Mouse (Mus musculus) frontal cortex, adult (tissue): Measurements from ENCODE around the gene Erc2.

Experiments used
- ATAC-seq: cut with Nextera tagmentation; 2 replicates; pipeline ENCODE4 v1.9.2; 2017; ENCODE audit warnings: mild to moderate bottlenecking, moderate library complexity, mixed read lengths; ENCODE audit not compliant: low TSS enrichment

The Erc2 gene

DNA sequence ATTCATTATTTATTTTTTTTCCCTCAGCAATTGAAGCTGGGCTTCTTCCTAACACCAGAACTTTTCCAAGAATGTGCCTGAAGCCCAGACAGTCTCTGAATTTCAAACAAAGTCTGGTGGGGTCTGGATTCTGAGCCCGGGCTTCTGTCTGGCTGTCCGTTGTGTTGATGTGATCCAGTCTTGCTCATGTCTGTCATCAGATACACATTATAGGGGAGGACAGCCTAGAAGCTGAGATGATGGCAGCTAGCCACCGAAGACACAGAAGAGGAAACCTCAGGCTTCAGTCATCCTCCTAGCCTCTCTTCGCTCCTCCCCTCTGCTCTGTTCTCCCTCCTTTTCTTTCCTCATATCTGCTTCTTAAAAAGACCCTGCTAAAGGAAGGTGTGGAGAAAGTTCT lies 551.5 kb downstream of the Erc2 start:
- no peak for ATAC-seq

- no peak for ATAC-seq
Measured at GRCm38 (mm10) chr14:28181070-28181825, 559.0 kb downstream of the Erc2 start.

DNA sequence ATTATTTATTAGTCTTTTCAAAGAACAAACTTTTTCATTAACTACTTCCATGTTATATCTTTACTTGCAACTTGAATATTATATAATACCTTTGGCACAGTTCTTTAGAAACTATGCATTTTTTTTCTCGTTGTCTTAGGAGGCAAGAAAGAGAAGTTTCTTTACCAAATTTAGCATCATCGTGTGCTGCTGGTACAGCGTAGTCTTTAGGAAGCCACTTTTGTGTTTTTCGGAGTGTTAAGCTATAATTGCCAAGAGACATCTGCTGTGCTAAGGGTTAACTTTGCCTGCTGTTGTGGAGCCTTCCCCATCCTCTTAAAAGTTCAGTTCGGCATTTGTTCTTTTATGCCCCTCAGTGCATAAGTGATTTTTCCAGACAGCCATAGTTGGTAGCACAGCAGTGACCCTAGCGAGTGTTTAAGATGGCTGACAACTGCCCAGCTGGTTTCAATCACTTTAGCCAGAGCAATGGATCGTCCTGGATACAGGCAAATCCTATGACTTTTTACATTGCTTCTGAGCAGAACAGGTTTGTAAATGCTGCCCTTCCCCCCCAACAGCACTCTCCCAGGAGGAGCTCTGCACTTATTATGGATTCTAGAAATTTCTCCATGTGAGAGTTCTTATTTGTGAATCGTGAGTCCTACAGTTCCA lies 570.6 kb downstream of the Erc2 start:
- ATAC-seq, result peak; percentile 79

- ATAC-seq, result no peak
Measured at GRCm38 (mm10) chr14:28203874-28204273, 581.6 kb downstream of the Erc2 start.

GRCm38 (mm10) chr14:28206303-28206702 lies 584.1 kb downstream of the Erc2 start:
- no peak for ATAC-seq

DNA sequence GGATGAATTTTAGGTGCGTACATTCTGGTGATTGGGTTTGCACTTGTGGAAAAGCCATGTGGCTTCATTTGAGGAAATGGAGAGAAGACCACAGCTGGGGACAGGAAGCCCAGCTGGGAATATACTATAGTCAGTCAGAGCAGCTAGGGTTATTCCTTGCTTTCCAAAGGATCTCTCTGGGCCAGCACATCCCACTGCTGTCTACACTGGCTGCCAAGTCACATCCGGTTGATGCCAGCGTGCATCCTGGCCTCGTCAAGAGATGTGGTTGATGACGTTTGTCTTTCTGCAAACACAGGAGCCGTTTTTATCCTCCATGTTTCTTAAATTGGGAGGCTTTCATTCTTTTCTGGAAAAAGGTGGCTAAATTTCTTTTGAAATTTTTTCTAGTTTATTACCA lies 603.3 kb downstream of the Erc2 start:
- ATAC-seq, result peak; percentile 67; the same call in 1 of the 2 replicates

GRCm38 (mm10) chr14:28230563-28230962 lies 608.3 kb downstream of the Erc2 start:
- peak; percentile 76 for ATAC-seq

DNA sequence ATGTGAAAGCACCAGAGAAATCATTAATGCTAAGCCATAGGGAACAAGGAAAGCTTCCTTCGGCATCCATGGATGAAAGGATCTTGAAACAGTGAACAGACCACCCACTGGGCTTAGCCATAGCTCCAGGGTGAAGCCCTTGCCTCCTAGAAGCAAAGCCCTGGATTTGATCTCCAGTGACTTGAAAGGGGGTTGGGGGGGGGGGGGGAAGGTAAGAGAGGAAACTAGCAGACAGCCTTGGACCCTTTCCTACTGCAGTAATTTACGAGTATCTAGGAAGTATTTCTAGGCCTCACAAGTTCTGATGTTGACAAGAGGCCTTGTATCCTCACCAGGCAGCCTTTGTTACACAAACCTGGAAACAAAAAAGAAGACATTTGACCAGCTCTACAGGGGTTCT lies 609.0 kb downstream of the Erc2 start:
- ATAC-seq, result no peak

DNA sequence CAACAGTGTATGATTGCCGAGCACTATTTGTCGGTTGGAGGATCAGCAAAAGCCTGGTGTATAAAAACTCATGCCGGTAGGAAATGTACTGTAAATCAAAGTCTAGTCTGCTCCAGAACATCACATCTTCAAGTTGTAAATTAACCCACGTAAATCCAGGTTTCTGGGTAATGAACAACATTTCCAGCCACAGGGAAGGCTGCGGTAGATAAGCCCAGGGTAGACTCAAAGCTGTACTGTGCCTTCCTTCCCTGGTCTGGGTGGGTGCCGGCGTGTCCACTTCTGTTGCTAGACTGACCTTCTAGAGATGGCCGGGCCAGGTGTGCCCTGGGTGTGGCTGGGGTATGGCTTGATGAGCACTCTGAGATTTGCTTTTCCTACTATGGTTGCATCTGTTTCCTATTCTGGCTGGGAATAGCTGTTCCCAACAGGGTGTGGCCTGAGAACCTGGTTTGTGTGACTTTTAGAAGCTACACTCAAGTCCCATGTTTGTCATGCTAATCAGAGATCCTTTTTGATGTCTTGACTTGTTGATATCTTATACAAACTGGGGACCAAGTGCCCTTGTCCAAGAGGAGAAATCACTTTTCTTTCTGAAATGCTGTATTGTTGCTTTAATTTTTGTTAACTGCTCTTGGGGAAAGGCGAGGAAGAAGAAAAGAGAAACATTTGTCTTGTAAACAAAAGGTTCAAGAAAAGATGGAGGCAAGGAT lies 616.3 kb downstream of the Erc2 start:
- no peak for ATAC-seq

GRCm38 (mm10) chr14:28240111-28240510 lies 617.9 kb downstream of the Erc2 start:
- ATAC-seq, result no peak

- peak; percentile 50; the same call in 1 of the 2 replicates for ATAC-seq
Measured at GRCm38 (mm10) chr14:28242743-28243142, 620.5 kb downstream of the Erc2 start.

DNA sequence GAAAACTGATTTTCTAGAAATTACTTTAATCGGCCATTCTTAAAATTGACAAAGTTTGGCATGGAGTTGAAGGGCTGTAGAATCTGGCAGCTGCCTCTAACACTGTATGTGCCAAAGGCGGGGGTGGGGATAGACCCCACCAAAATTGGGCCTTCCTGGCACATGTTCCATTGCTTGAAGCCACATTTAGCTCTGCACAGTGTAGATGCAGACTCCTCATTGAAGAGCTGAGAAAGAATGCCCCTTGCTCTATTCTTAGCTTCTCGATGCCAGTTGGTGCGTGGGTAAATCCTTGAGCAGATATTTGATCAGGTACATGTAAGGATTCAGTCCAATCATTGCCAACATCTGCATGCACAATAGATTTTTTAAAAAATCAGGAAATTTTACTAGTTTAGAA lies 621.2 kb downstream of the Erc2 start:
- ATAC-seq, result peak; percentile 77

DNA sequence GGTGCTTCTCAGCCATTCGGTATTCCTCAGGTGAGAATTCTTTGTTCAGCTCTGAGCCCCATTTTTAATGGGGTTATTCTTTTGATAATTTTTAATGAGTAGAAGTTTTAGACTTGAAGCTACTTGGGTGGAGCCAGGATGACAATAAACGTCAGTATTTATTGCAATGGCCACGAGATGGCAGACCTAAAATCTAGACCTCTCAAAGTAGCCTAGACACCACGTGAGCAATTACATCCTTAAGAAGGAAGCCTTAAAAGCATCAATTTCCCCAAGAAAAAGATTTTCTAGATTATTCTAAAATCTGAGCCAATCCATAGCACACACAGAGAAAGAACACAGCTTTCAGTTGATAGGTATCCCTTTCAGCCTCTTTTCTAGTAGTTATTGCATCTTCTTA lies 640.5 kb downstream of the Erc2 start:
- ATAC-seq, result no peak

DNA sequence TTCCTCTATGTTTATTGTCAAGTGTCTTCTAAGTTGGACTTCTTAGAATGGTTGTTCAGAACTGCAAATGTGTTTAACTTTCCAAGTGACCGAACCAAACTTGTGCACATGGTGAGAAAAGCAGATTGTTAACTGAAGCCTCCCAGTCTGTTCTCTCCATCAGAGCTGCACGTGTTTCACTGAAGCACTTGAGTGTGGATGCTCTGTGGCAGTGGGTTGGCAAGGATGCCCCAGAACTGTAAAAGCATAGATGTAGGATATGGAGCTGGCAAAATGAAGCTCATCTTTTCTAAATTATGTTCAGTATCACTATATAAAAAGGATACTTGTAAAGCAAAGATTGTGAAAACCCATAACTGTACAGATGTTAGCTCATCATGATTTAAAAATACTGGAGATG lies 645.1 kb downstream of the Erc2 start:
- peak; percentile 79 for ATAC-seq

- ATAC-seq, result no peak
Measured at GRCm38 (mm10) chr14:28271846-28272245, 649.6 kb downstream of the Erc2 start.

- peak; percentile 50; the same call in 1 of the 2 replicates for ATAC-seq
Measured at GRCm38 (mm10) chr14:28273669-28274068, 651.4 kb downstream of the Erc2 start.

GRCm38 (mm10) chr14:28274826-28275225 lies 652.6 kb downstream of the Erc2 start:
- ATAC-seq, result no peak

- no peak for ATAC-seq
Measured at GRCm38 (mm10) chr14:28278951-28279350, 656.7 kb downstream of the Erc2 start.

DNA sequence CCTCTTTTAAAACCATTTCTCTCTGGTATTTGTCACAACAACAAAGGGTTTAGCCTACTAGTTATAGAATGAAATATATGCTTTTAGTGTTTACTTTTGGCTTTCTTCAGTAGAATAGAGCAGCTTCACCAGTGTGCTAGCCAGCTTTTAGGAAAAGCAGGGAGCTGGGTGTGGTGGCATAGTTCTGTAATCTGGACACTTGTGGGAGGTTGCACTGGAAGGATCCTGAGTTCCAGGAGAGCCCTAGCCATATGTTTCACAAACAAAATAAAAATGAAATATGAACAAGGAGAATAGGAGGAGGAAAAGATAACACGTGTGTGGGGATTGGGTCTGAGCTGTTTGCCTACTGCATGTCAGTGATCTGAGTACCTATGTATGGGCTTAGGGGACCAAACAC lies 658.1 kb downstream of the Erc2 start:
- peak; percentile 91 for ATAC-seq

- ATAC-seq, result no peak
Measured at GRCm38 (mm10) chr14:28283319-28284095, 661.3 kb downstream of the Erc2 start.

- ATAC-seq, result no peak
Measured at GRCm38 (mm10) chr14:28286511-28286910, 664.3 kb downstream of the Erc2 start.

DNA sequence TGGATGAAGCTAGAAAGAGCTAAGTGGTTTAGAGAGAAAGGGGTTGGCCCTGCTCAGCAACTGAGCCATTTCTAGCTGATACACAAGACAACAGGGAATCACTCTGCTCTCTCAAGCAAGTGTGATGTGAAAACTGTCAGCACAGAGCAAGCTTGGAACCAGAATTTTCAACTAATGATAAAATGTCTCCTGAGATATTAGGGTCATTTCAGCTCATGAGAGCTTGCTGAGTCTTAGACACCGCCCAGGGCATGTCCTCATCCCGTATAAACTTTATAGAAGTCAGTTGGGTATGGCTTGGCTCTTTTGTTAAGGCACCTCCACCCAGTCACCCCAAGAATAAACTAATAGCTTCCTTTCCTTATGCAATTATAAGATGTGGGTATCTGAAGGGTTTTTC lies 666.0 kb downstream of the Erc2 start:
- no peak for ATAC-seq
